Mouse (Mus musculus) cortical plate, adult 2 months (tissue): ENCODE results near the gene Hyal3. TPM values are rescaled to one million over a fixed set of nuclear protein-coding genes. Genes with fewer than 3 reads are reported as not detected.

Experiments
- H3K27ac ChIP-seq: fragments of 200-500 bp; 2 replicates; pipeline ENCODE4 v1.5.1; 2012; ENCODE audit warnings: low read length, control low read depth, inconsistent platforms; ENCODE audit not compliant: insufficient read depth
- H3K4me1 ChIP-seq: fragments of 200-500 bp; 2 replicates; pipeline ENCODE4 v1.6.1; 2011; ENCODE audit warnings: low read length; ENCODE audit not compliant: control insufficient read depth, insufficient read depth
- H3K4me3 ChIP-seq: fragments of 200-500 bp; 2 replicates; pipeline ENCODE4 v1.5.1; 2011; ENCODE audit warnings: mild to moderate bottlenecking, low read length, control low read depth; ENCODE audit not compliant: insufficient read depth
- CTCF ChIP-seq: fragments of 200-500 bp; IDR thresholded peaks from 2 replicates; pipeline ENCODE4 v1.5.1; 2011; ENCODE audit warnings: mild to moderate bottlenecking, control low read depth, low read length; ENCODE audit not compliant: insufficient read depth; ENCODE audit errors: extremely low read depth
- POLR2A ChIP-seq: fragments of 200-500 bp; IDR thresholded peaks from 2 replicates; pipeline ENCODE4 v1.6.1; 2011; ENCODE audit warnings: mild to moderate bottlenecking, low read length, control low read depth; ENCODE audit not compliant: insufficient read depth; ENCODE audit errors: extremely low read depth
- polyA plus RNA-seq: library from polyadenylated mRNA; depleted of rRNA; stranded (reverse); fragments of >200 nt; gene quantifications from 2 replicates; pipeline ENCODE4 v1.2.3, GENCODE M21; 2012

Hyal3 gene
- polyA plus RNA-seq, 1 experiment, result 0.48 TPM

- TF ChIP-seq POLR2A (peak; percentile 70; the same call in 1 of the 2 replicates), CTCF (no peak)
- H3K4me1 ChIP-seq, result peaks cover under 1% of the 10 kb centered on the region
Observed at GRCm38 (mm10) chr9:107541474-107542351, 38.9 kb upstream of the Hyal3 start, which contains the start of the genes Cyb561d2 and Nprl2. TSS of gene Cyb561d2 (minus strand) at chr9:107542193. TSS of gene Nprl2 (plus strand) at chr9:107542226.

GRCm38 (mm10) chr9:107542352-107542686, 38.3 kb upstream of the Hyal3 start:
- no peak for TF ChIP-seq CTCF
- no peak for TF ChIP-seq POLR2A
- no peak overlapping the region for H3K27ac ChIP-seq
- H3K4me1 ChIP-seq, result no peaks in the 10 kb centered on the region
- H3K4me3 ChIP-seq, result peak overlapping the region; percentile 51

More at GRCm38 (mm10) chr9:107541474-107542351, 38.9 kb upstream of the Hyal3 start, which contains the start of the genes Cyb561d2 and Nprl2:
- no peak within 1 kb of the TSS for H3K27ac ChIP-seq
- H3K4me3 ChIP-seq, result peak within 1 kb of the TSS; percentile 51

- no peak for TF ChIP-seq CTCF
- TF ChIP-seq POLR2A, result no peak
- H3K4me3 ChIP-seq, result peak overlapping the region; percentile 51
- H3K27ac ChIP-seq, result no peak overlapping the region
- no peaks in the 10 kb centered on the region for H3K4me1 ChIP-seq
Observed at GRCm38 (mm10) chr9:107542721-107543120, 37.9 kb upstream of the Hyal3 start.

GRCm38 (mm10) chr9:107543299-107543698, 37.3 kb upstream of the Hyal3 start:
- Histone ChIP-seq H3K4me1 (no peaks in the 10 kb centered on the region), H3K27ac (no peak overlapping the region), H3K4me3 (no peak overlapping the region)
- no peak for TF ChIP-seq CTCF
- no peak for TF ChIP-seq POLR2A

- TF ChIP-seq POLR2A (no peak), CTCF (no peak)
- Histone ChIP-seq H3K4me1 (no peaks in the 10 kb centered on the region), H3K27ac (no peak overlapping the region), H3K4me3 (no peak overlapping the region)
Observed at GRCm38 (mm10) chr9:107544196-107544700, 36.4 kb upstream of the Hyal3 start.

- Histone ChIP-seq H3K4me3 (no peak overlapping the region), H3K4me1 (no peaks in the 10 kb centered on the region), H3K27ac (no peak overlapping the region)
- TF ChIP-seq CTCF (no peak), POLR2A (no peak)
Observed at GRCm38 (mm10) chr9:107544729-107545128, 35.9 kb upstream of the Hyal3 start.

- Histone ChIP-seq H3K27ac (no peak overlapping the region), H3K4me3 (no peak overlapping the region), H3K4me1 (no peaks in the 10 kb centered on the region)
- TF ChIP-seq CTCF (no peak), POLR2A (no peak)
Observed at GRCm38 (mm10) chr9:107545199-107545598, 35.4 kb upstream of the Hyal3 start.

GRCm38 (mm10) chr9:107545602-107546001, 35.0 kb upstream of the Hyal3 start:
- H3K4me3 ChIP-seq, result no peak overlapping the region

GRCm38 (mm10) chr9:107547026-107547425, 33.6 kb upstream of the Hyal3 start, which contains the start of gene Zmynd10:
TSS of gene Zmynd10 (plus strand) at chr9:107547298.
- TF ChIP-seq CTCF (no peak), POLR2A (peak; percentile 40; the same call in 1 of the 2 replicates)
- Histone ChIP-seq H3K4me3 (peak within 1 kb of the TSS; percentile 7), H3K27ac (no peak within 1 kb of the TSS), H3K4me1 (0 out of 2 replicates have a peak, but pooled peaks cover 1% of the 10 kb centered on the region)

More at GRCm38 (mm10) chr9:107545602-107546001, 35.0 kb upstream of the Hyal3 start:
- no peak overlapping the region for H3K27ac ChIP-seq
- no peaks in the 10 kb centered on the region for H3K4me1 ChIP-seq
- peak; percentile 79 for TF ChIP-seq CTCF
- no peak for TF ChIP-seq POLR2A
